Mouse (Mus musculus): ENCODE measurements around the gene Ankrd52.

Ankrd52 gene

DNA sequence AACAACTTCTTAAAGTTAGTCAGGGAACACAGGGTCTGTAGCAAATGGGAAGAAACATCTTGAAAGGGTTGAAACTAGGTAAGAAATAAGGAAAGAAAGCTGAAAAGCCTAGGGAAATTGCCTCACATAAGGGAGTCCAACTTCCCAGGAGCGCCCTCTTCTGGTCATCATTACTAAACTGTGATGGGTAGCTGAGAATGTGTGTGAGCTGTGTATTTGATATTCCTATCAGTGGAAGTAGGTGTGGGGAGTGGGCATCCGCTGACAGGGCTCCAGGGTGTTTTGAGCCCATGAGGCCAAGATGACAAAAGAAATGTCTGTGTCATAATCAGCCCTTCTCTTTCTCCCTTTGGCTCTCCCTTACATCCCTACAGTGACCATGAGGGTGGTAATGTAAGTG, 18.1 kb upstream of the Ankrd52 start:
- CTCF ChIA-PET, result interaction anchor here (0.5 to 3.0 kb wide), 72 partner anchors 8 to 304 kb away, joined by 3 to 38 read pairs (median 4); partner anchors contain the start of genes Coq10a (in 4 of the 4), Nabp2 (in 2 of the 4), Pan2 (in 2 of the 4) and Rnf41 (in 2 of the 4)
- POLR2A ChIA-PET, result interaction anchor here in 3 of 4 experiments (0.6 to 4.3 kb wide), 34 partner anchors 8 to 406 kb away, joined by 3 to 36 read pairs (median 4); partner anchors contain the start of genes Coq10a (in 3 of the 3), Cnpy2 (in 2 of the 3), Nabp2 (in 2 of the 3) and Rnf41 (in 2 of the 3)

GRCm38 (mm10) chr10:128359226-128359625, 17.7 kb upstream of the Ankrd52 start:
- POLR2A ChIA-PET, result interaction anchor here in 3 of 4 experiments (0.7 to 4.3 kb wide), 27 partner anchors 9 to 406 kb away, joined by 3 to 36 read pairs (median 4); partner anchors contain the start of genes Coq10a (in 3 of the 3), Cnpy2 (in 2 of the 3), Ankrd52 (in 1 of the 3) and Cs (in 1 of the 3)
- CTCF ChIA-PET, result interaction anchor here (0.5 to 3.0 kb wide), 64 partner anchors 7 to 304 kb away, joined by 3 to 38 read pairs (median 4); partner anchors contain the start of genes Coq10a (in 4 of the 4), Myl6b (in 2 of the 4), Nabp2 (in 2 of the 4) and Pan2 (in 2 of the 4)

GRCm38 (mm10) chr10:128361836-128362235, 15.1 kb upstream of the Ankrd52 start:
- CTCF ChIA-PET, result interaction anchor here (0.6 to 1.5 kb wide), 15 partner anchors 9 to 535 kb away, joined by 3 to 8 read pairs (median 4); partner anchors contain the start of genes Cs (in 1 of the 4), Nabp2 (in 1 of the 4), Pa2g4 (in 1 of the 4) and Rnf41 (in 1 of the 4)

GRCm38 (mm10) chr10:128362568-128362967, 14.3 kb upstream of the Ankrd52 start:
- CTCF ChIA-PET, result interaction anchor here (0.6 to 1.5 kb wide), 19 partner anchors 8 to 534 kb away, joined by 3 to 13 read pairs (median 3); partner anchors contain the start of genes Cs (in 1 of the 4), Nabp2 (in 1 of the 4), Pa2g4 (in 1 of the 4) and Rnf41 (in 1 of the 4)
- POLR2A ChIA-PET, result interaction anchor here in 3 of 4 experiments (0.6 to 2.9 kb wide), 16 partner anchors 10 to 185 kb away, joined by 3 to 13 read pairs (median 4); partner anchors contain the start of genes Ankrd52 (in 1 of the 3), Cnpy2 (in 1 of the 3), Pan2 (in 1 of the 3) and Zc3h10 (in 1 of the 3)

More at GRCm38 (mm10) chr10:128361836-128362235, 15.1 kb upstream of the Ankrd52 start:
- POLR2A ChIA-PET, result interaction anchor here (0.6 to 2.9 kb wide), 20 partner anchors 8 to 186 kb away, joined by 3 to 13 read pairs (median 4); partner anchors contain the start of genes Cnpy2 (in 2 of the 4), Ankrd52 (in 1 of the 4), Cs (in 1 of the 4) and Myl6 (in 1 of the 4)

DNA sequence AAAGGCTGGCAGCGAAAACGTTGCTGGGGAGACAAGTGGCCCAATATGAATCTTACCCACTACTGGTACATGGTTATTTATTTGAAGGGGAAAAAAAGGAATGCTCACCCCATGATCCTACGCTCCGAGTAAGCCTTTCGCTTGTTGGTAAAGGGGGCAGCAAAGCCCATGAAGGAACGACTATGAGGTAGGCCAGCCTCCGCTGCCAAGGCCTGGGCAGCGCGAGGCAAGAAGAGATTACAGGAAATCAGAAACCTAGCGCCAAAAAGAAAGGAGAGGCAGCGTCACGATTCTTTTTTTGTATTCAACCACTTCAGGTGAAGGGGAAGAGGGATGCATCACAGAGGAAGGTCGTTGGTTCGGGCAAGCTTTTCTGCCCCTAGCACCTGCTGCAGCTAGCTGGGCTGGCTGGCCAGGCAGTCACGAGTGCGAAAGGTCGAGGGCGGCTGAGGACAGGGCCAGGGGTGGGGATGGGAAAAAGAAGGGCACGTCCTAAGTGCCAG, 9.0 kb upstream of the Ankrd52 start:
- ChIA-PET POLR2A (interaction anchor here (0.5 to 7.1 kb wide), 55 partner anchors 9 to 1069 kb away, joined by 3 to 42 read pairs (median 6); partner anchors contain the start of genes Cnpy2 (in 3 of the 4), Nabp2 (in 3 of the 4), Pan2 (in 3 of the 4) and Rnf41 (in 3 of the 4)), CTCF (interaction anchor here (0.5 to 4.6 kb wide), 12 partner anchors 8 to 1141 kb away, joined by 3 to 38 read pairs (median 4); partner anchors contain the start of gene Ankrd52 (in 1 of the 4))

DNA sequence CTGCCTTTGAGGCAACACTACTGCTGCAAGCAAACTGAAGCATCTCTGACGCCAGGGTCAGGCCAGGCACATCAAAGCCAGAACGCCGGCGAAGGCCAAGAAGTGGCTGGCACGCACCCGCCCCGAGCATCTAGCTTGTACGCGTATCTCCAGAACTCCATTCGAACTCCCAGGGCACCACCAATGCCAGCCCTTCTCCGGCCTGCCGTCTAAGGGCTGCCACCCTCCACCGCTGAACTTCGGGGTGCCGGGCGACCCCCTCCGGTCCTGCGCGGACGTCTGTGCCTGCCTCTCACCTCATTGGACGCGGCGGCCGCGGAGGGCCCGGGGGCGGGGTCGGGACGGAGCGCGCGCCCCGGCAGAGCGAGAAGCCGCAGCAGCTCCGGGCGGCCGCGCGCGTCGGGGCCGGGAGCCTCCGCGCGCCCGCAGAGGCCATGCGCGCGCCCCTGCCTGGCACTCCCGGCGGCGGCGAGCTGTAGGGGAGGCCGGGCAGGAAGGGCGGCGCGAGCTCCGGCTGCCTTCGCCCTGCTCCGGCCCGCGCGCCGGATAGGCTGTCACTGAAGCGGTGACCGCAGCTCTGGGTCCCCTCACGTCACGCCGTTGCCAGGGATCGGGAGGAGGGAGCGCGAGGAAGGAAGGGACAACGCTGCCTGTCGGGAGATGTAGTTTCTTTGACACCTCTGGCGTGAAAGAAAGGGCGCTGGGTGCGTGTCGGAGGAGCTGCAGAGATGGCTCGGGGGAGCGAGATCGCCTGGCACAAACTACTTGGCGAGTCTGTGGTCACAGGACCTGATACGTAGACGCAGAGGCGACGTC, 8.3 kb upstream of the Ankrd52 start, which contains the start of gene Coq10a:
Coq10a (minus strand) TSS at position 596 of the 816 bp plus-strand sequence.
- ChIA-PET POLR2A (interaction anchor here (0.5 to 7.1 kb wide), 84 partner anchors 7 to 1069 kb away, joined by 3 to 42 read pairs (median 5); partner anchors contain the start of genes Cnpy2 (in 4 of the 4), Esyt1 (in 3 of the 4), Gls2 (in 3 of the 4) and Nabp2 (in 3 of the 4)), CTCF (interaction anchor here (0.5 to 4.6 kb wide), 18 partner anchors 9 to 1142 kb away, joined by 3 to 38 read pairs (median 4); partner anchors contain the start of genes Ankrd52 (in 1 of the 4), Nabp2 (in 1 of the 4), Rnf41 (in 1 of the 4) and Zc3h10 (in 1 of the 4))

DNA sequence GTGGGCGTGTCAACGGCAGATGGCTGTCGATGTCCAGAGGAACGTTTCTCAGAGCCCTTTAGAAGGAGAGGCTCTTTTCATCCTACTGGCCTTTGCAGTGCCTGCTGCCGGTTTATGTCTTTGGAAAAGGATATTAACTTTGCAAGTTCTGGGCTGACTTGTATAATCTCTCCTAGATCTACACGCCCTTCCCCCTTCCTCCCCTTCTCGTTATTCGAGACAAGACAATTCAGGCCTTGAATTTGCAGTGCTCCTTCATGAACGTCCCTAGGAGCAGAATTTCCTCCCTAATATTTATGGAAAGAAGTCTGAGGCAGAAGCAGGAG, 7.7 kb upstream of the Ankrd52 start:
- CTCF ChIA-PET, result interaction anchor here in 3 of 4 experiments (0.8 to 4.6 kb wide), 9 partner anchors 8 to 178 kb away, joined by 4 to 38 read pairs (median 6); partner anchors contain the start of genes Ankrd52 (in 1 of the 3), Nabp2 (in 1 of the 3), Rnf41 (in 1 of the 3) and Zc3h10 (in 1 of the 3)

GRCm38 (mm10) chr10:128369599-128369998, 7.3 kb upstream of the Ankrd52 start:
- CTCF ChIA-PET, result interaction anchor here in 3 of 4 experiments (0.6 to 4.6 kb wide), 14 partner anchors 10 to 243 kb away, joined by 3 to 38 read pairs (median 5); partner anchors contain the start of genes Nabp2 (in 1 of the 3), Rnf41 (in 1 of the 3), Smarcc2 (in 1 of the 3) and Zc3h10 (in 1 of the 3)

More for the DNA sequence above, 7.7 kb upstream of the Ankrd52 start:
- POLR2A ChIA-PET, result interaction anchor here (0.5 to 7.1 kb wide), 80 partner anchors 8 to 532 kb away, joined by 3 to 42 read pairs (median 5); partner anchors contain the start of genes Cnpy2 (in 4 of the 4), Esyt1 (in 3 of the 4), Gls2 (in 3 of the 4) and Nabp2 (in 3 of the 4)

DNA sequence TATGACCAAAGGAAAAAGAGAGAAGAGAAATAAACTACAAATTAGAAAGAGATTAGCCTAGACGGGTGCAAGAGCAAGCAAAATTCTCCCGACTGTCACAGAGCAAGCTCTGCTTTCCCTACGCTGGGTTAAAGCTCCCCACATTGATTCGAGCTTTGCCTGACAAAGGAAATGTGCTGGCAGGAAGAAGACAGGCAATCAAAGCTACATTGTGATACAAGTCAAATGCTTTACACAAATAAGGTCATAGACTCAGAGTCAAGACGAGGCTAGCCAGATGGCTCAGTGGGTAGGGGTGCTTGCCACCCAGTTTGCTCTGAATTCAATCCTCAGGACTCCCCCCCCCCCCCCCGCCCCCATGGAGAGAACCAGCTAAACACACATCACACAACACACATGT, 6.9 kb upstream of the Ankrd52 start:
- CTCF ChIA-PET, result interaction anchor here (0.5 to 4.6 kb wide), 19 partner anchors 8 to 416 kb away, joined by 3 to 38 read pairs (median 4); partner anchors contain the start of genes Esyt1 (in 1 of the 4), Nabp2 (in 1 of the 4), Rnf41 (in 1 of the 4) and Smarcc2 (in 1 of the 4)
- POLR2A ChIA-PET, result interaction anchor here (0.5 to 7.1 kb wide), 98 partner anchors 9 to 749 kb away, joined by 3 to 42 read pairs (median 4); partner anchors contain the start of genes Cnpy2 (in 3 of the 4), Myl6b (in 3 of the 4), Nabp2 (in 3 of the 4) and Rnf41 (in 3 of the 4)

More at GRCm38 (mm10) chr10:128369599-128369998, 7.3 kb upstream of the Ankrd52 start:
- POLR2A ChIA-PET, result interaction anchor here (0.5 to 7.1 kb wide), 104 partner anchors 7 to 749 kb away, joined by 3 to 42 read pairs (median 5); partner anchors contain the start of genes Cnpy2 (in 4 of the 4), Esyt1 (in 3 of the 4), Nabp2 (in 3 of the 4) and Pan2 (in 3 of the 4)

DNA sequence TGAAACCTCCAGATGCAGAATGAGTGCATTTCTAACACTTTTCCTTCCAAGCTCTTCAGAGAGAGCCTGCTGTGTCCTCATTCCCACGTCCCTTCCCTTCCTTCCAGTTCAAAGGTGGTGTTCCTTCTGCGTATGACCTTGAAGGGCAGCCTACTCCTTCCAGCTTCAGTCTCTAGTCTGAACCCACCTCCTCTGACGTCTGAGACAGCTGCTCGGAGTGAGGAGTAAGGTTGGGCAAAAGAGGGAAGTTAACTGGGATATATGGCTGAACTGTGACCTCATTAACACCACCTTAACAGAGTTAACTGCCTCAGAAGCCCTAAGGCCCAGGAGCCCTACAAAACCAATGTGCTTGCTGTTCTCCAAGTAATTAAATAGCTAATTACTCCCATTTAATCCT, 6.3 kb upstream of the Ankrd52 start:
- ChIA-PET CTCF (interaction anchor here (0.5 to 4.6 kb wide), 15 partner anchors 8 to 423 kb away, joined by 3 to 38 read pairs (median 4); partner anchors contain the start of genes Esyt1 (in 1 of the 4), Nabp2 (in 1 of the 4), Rnf41 (in 1 of the 4) and Smarcc2 (in 1 of the 4)), POLR2A (interaction anchor here (0.6 to 7.1 kb wide), 69 partner anchors 9 to 360 kb away, joined by 3 to 42 read pairs (median 5); partner anchors contain the start of genes Cnpy2 (in 3 of the 4), Myl6b (in 3 of the 4), Nabp2 (in 3 of the 4) and Rnf41 (in 3 of the 4))

- CTCF ChIA-PET, result interaction anchor here (0.6 to 4.6 kb wide), 9 partner anchors 9 to 235 kb away, joined by 3 to 30 read pairs (median 4); no protein-coding TSS in a partner anchor
- POLR2A ChIA-PET, result interaction anchor here in 2 of 4 experiments (0.6 to 7.1 kb wide), 11 partner anchors 31 to 551 kb away, joined by 3 to 42 read pairs (median 12); partner anchors contain the start of genes Zc3h10 (in 2 of the 2), Cnpy2 (in 1 of the 2), Myl6b (in 1 of the 2) and Nabp2 (in 1 of the 2)
Measured at GRCm38 (mm10) chr10:128372142-128372541, 4.8 kb upstream of the Ankrd52 start.

- POLR2A ChIA-PET, result interaction anchor here (0.6 to 5.7 kb wide), 31 partner anchors 8 to 938 kb away, joined by 3 to 43 read pairs (median 4); partner anchors contain the start of genes Nabp2 (in 3 of the 4), Rnf41 (in 3 of the 4), Cnpy2 (in 2 of the 4) and Cs (in 2 of the 4)
- CTCF ChIA-PET, result interaction anchor here (0.5 to 2.5 kb wide), 18 partner anchors 8 to 536 kb away, joined by 3 to 9 read pairs (median 4); partner anchors contain the start of genes Cnpy2 (in 1 of the 4), Nabp2 (in 1 of the 4) and Rnf41 (in 1 of the 4)
Measured at GRCm38 (mm10) chr10:128372989-128373748, 3.7 kb upstream of the Ankrd52 start.

- ChIA-PET CTCF (interaction anchor here (0.5 to 2.5 kb wide), 38 partner anchors 9 to 1411 kb away, joined by 3 to 10 read pairs (median 4); partner anchors contain the start of genes Baz2a (in 1 of the 4), Cnpy2 (in 1 of the 4), Nabp2 (in 1 of the 4) and Pa2g4 (in 1 of the 4)), POLR2A (interaction anchor here (0.6 to 5.7 kb wide), 40 partner anchors 9 to 959 kb away, joined by 3 to 43 read pairs (median 4); partner anchors contain the start of genes Esyt1 (in 3 of the 4), Cnpy2 (in 2 of the 4), Nabp2 (in 2 of the 4) and Rnf41 (in 2 of the 4))
Measured at GRCm38 (mm10) chr10:128374393-128374792, 2.5 kb upstream of the Ankrd52 start.

- ChIA-PET CTCF (interaction anchor here (0.6 to 2.6 kb wide), 24 partner anchors 10 to 220 kb away, joined by 3 to 11 read pairs (median 4); partner anchors contain the start of genes Nabp2 (in 2 of the 4), Rnf41 (in 2 of the 4), Cnpy2 (in 1 of the 4) and Esyt1 (in 1 of the 4)), POLR2A (interaction anchor here in 3 of 4 experiments (0.6 to 5.7 kb wide), 48 partner anchors 7 to 372 kb away, joined by 3 to 43 read pairs (median 4); partner anchors contain the start of genes Myl6 (in 3 of the 3), Nabp2 (in 3 of the 3), Pan2 (in 3 of the 3) and Rnf41 (in 3 of the 3))
Measured at GRCm38 (mm10) chr10:128376099-128376454, 838 bp upstream of the Ankrd52 start.
